Mouse (Mus musculus) forebrain, embryonic 15.5 days (tissue): ENCODE data around the gene Adamts12. TPM values are rescaled to one million over a fixed set of nuclear protein-coding genes. Genes with fewer than 3 reads are reported as not detected.

Experiments used
- ATAC-seq: fragments of 200-750 bp; cut with Nextera tagmentation; replicated peaks from 2 replicates; pipeline ENCODE4 v1.8.0; 2017; ENCODE audit warnings: mild to moderate bottlenecking, moderate TSS enrichment, moderate library complexity
- H3K27ac ChIP-seq: fragments of 300-500 bp; sonication (generic); replicated peaks from 2 replicates; pipeline ENCODE4 v1.5.1; 2015; ENCODE audit warnings: mild to moderate bottlenecking, inconsistent platforms
- H3K27me3 ChIP-seq: fragments of 300-500 bp; sonication (generic); 2 replicates; pipeline ENCODE4 v1.6.1; 2015; ENCODE audit warnings: inconsistent platforms
- H3K36me3 ChIP-seq: fragments of 300-500 bp; sonication (generic); 2 replicates; pipeline ENCODE4 v1.6.1; 2015; ENCODE audit warnings: mild to moderate bottlenecking, inconsistent platforms
- H3K4me1 ChIP-seq: fragments of 300-500 bp; sonication (generic); 2 replicates; pipeline ENCODE4 v1.6.1; 2015; ENCODE audit warnings: inconsistent platforms
- H3K4me2 ChIP-seq: fragments of 300-500 bp; sonication (generic); replicated peaks from 2 replicates; pipeline ENCODE4 v1.6.1; 2015; ENCODE audit warnings: mild to moderate bottlenecking, inconsistent platforms
- H3K4me3 ChIP-seq: fragments of 300-500 bp; sonication (generic); 2 replicates; pipeline ENCODE4 v1.5.1; 2015; ENCODE audit warnings: mild to moderate bottlenecking, inconsistent platforms
- H3K9ac ChIP-seq: fragments of 300-500 bp; sonication (generic); replicated peaks from 2 replicates; pipeline ENCODE4 v1.6.1; 2015; ENCODE audit warnings: mild to moderate bottlenecking, inconsistent platforms
- H3K9me3 ChIP-seq: fragments of 300-500 bp; sonication (generic); 2 replicates; pipeline ENCODE4 v1.6.1; 2016; ENCODE audit warnings: inconsistent platforms
- WGBS: fragments of 180-500 bp; shearing (Covaris S2); methylation state at CpG from one replicate; pipeline ENCODE4 v1.1.7; 2015; ENCODE audit warnings: mixed read lengths; 5-methylcytosine and 5-hydroxymethylcytosine counted together
- polyA plus RNA-seq: library from polyadenylated mRNA; unstranded; fragments of >200 nt; fragmentation: Nextera tagmentation; extraction: Ambion mirVana; gene quantifications from 2 replicates; pipeline ENCODE4 v1.2.1, GENCODE M21; 2015

Gene Adamts12
- polyA plus RNA-seq, 1 experiment from 2014 or later = 1.0 TPM

GRCm38 (mm10) chr15:11396421-11396820, 331.8 kb downstream of the Adamts12 start:
- no peak overlapping the region for H3K9ac ChIP-seq
- no peaks in the 10 kb centered on the region for H3K9me3 ChIP-seq
- peaks cover 19% of the 10 kb centered on the region for H3K4me1 ChIP-seq
- ATAC-seq = no peak
- no peak overlapping the region for H3K4me2 ChIP-seq
- H3K36me3 ChIP-seq = peaks cover 29% of the 10 kb centered on the region
- no peaks in the 10 kb centered on the region for H3K27me3 ChIP-seq
- H3K27ac ChIP-seq = no peak overlapping the region
- no peak overlapping the region for H3K4me3 ChIP-seq
- 93% methylated on average over 6 of the region's 6 CpGs for WGBS

Other genes with a start within 250 kb of the Adamts12 start
- gene C1qtnf3, start 112.5 kb upstream of the Adamts12 start, polyA plus RNA-seq = 0.15 and 0.32 TPM in 2 replicates
- 7.9 and 11.0 TPM in 2 replicates for gene Amacr, start 83.0 kb upstream of the Adamts12 start, polyA plus RNA-seq
- 0.11 TPM in 1 of 2 replicates, not detected in the other for gene Slc45a2, start 64.1 kb upstream of the Adamts12 start, polyA plus RNA-seq
- gene Rxfp3, start 26.8 kb upstream of the Adamts12 start, polyA plus RNA-seq = 1.8 and 2.1 TPM in 2 replicates